In the genomic region with DNA sequence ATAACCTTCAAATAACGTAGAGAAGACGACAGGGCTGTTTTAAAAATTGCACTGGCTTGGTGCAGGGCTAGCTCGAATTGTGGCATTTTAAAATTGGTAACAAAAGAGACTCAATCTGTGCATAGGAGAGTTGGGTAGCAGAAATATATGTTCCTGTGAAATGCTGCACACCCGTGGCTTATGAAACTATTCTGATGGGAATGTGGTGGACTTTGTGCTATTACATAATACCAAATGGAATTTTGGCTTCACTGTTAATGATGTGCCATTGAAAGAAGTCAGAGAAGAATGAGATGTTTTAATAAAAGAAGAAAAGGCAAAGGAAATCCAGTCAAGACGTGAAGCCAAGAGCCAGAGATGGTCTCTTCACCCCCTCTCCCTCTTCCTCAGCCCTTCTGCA, we compare ENCODE assay signal across 30 mouse cellular contexts. TPM values are rescaled to one million over a fixed set of nuclear protein-coding genes. Genes with fewer than 3 reads are reported as not detected.
DNase-seq lines count a peak whose midpoint lies in the region; ATAC-seq and TF ChIP-seq lines count a peak whose summit lies in the region.
"Had no signal": no experiment of that assay in that cellular context is flagged by ENCODE, and none has a peak within 500 bp of the region (broad histone marks: within the 10 kb centered on the region; RNA-seq: fewer than 3 reads in every experiment).

No protein-coding gene starts in this region.

- WGBS in kidney, postnatal 0 days, result 84% methylated on average over 5 of the region's 5 CpGs
- 39% methylated on average over 5 of the region's 5 CpGs for WGBS in lung, embryonic 15.5 days

- no peak overlapping the region for H3K4me2 ChIP-seq in kidney, postnatal 0 days (ENCODE audit: low read length)
- H3K4me2 ChIP-seq in lung, embryonic 15.5 days, result no peak overlapping the region
- H3K4me2 ChIP-seq: forebrain, embryonic 15.5 days; heart, embryonic 13.5 days; hindbrain, embryonic 15.5 days; liver, embryonic 13.5 days; stomach, embryonic 15.5 days had no signal

- H3K4me3 ChIP-seq in kidney, postnatal 0 days (replicated peaks; ENCODE audit: low read depth, low read length), result no peak overlapping the region
- no peak overlapping the region for H3K4me3 ChIP-seq in lung, embryonic 15.5 days
- H3K4me3 ChIP-seq: forebrain, embryonic 15.5 days; heart, embryonic 13.5 days; hindbrain, embryonic 10.5 days; hindbrain, embryonic 15.5 days; layer of hippocampus, adult 2 months; left cerebral cortex, adult 2 months; liver, embryonic 13.5 days; stomach, embryonic 15.5 days had no signal

- TF ChIP-seq CTCF in kidney, postnatal 0 days (IDR thresholded peaks at IDR 0.05; ENCODE audit: low read depth), result no peak

- no peaks in the 10 kb centered on the region for H3K9me3 ChIP-seq in kidney, postnatal 0 days (replicated peaks; ENCODE audit: low read length)
- no peaks in the 10 kb centered on the region for H3K9me3 ChIP-seq in lung, embryonic 15.5 days
- H3K9me3 ChIP-seq: forebrain, embryonic 15.5 days; heart, embryonic 13.5 days; hindbrain, embryonic 15.5 days; liver, embryonic 13.5 days; stomach, embryonic 15.5 days had no signal

- ATAC-seq in kidney, postnatal 0 days (replicated peaks; ENCODE audit: low FRiP score, low read depth), result no peak
- peak; percentile 84 for ATAC-seq in lung, embryonic 15.5 days (ENCODE audit: borderline replicate concordance, extremely low read depth, low FRiP score, low TSS enrichment)
- ATAC-seq: activated CD4-positive, CD25-positive, alpha-beta regulatory T cell, adult 4 months; CD4-positive, CD25-positive, alpha-beta regulatory T cell, adult 4 months; forebrain, embryonic 15.5 days; inflammation-experienced regulatory T-cells, adult 6 months had no signal

- H3K4me1 ChIP-seq in kidney, postnatal 0 days (replicated peaks; ENCODE audit: insufficient read depth, low read length), result no peaks in the 10 kb centered on the region
- H3K4me1 ChIP-seq in lung, embryonic 15.5 days, result peaks cover 22% of the 10 kb centered on the region
- H3K4me1 ChIP-seq: forebrain, embryonic 15.5 days; hindbrain, embryonic 10.5 days; hindbrain, embryonic 15.5 days; liver, embryonic 13.5 days; stomach, embryonic 15.5 days had no signal

- DNase-seq in kidney, postnatal 0 days (ENCODE audit: low spot score), result peak; percentile 12
- no peak for DNase-seq in kidney, postnatal 25 days
- no peak for DNase-seq in lung, postnatal 4 days
- DNase-seq in brain, adult 2 months (ENCODE audit: low read depth, low spot score), result peak; percentile 16
- DNase-seq in lung, postnatal 25 days (ENCODE audit: low spot score), result peak; percentile 32
- DNase-seq in urinary bladder, postnatal 14 days (ENCODE audit: low spot score), result no peak
- DNase-seq in T-cell, adult 2 months (ENCODE audit: low spot score), result no peak
- DNase-seq: adrenal gland, adult 2 months; adrenal gland, postnatal 36 days; cerebellum, adult 9-10 months; cerebellum, postnatal 36 days; heart, postnatal 14 days; kidney, adult 11 months; kidney, postnatal 36 days; liver, embryonic 13.5 days; midbrain, embryonic 14.5 days; retina, postnatal 1 day; right cerebral cortex, postnatal 14 days; thymus, postnatal 14 days had no signal

- no peaks in the 10 kb centered on the region for H3K27me3 ChIP-seq in kidney, postnatal 0 days (ENCODE audit: insufficient read depth, low read length)
- no peaks in the 10 kb centered on the region for H3K27me3 ChIP-seq in lung, embryonic 15.5 days
- H3K27me3 ChIP-seq: forebrain, embryonic 15.5 days; heart, embryonic 13.5 days; hindbrain, embryonic 15.5 days; liver, embryonic 13.5 days; stomach, embryonic 15.5 days had no signal

- no peak overlapping the region for H3K9ac ChIP-seq in kidney, postnatal 0 days (ENCODE audit: low read depth, low read length)
- no peak overlapping the region for H3K9ac ChIP-seq in lung, embryonic 15.5 days
- H3K9ac ChIP-seq: forebrain, embryonic 15.5 days; heart, embryonic 13.5 days; hindbrain, embryonic 15.5 days; liver, embryonic 13.5 days; stomach, embryonic 15.5 days had no signal

- no peak overlapping the region for H3K27ac ChIP-seq in kidney, postnatal 0 days
- H3K27ac ChIP-seq in lung, embryonic 15.5 days, result peak overlapping the region; percentile 85
- H3K27ac ChIP-seq: forebrain, embryonic 15.5 days; heart, embryonic 13.5 days; hindbrain, embryonic 10.5 days; hindbrain, embryonic 15.5 days; layer of hippocampus, adult 2 months; left cerebral cortex, adult 2 months; liver, embryonic 13.5 days; stomach, embryonic 15.5 days had no signal

- H3K36me3 ChIP-seq in kidney, postnatal 0 days (ENCODE audit: insufficient read depth, low read length), result no peaks in the 10 kb centered on the region
- H3K36me3 ChIP-seq in lung, embryonic 15.5 days, result no peaks in the 10 kb centered on the region
- H3K36me3 ChIP-seq: forebrain, embryonic 15.5 days; heart, embryonic 13.5 days; hindbrain, embryonic 10.5 days; hindbrain, embryonic 15.5 days; liver, embryonic 13.5 days; stomach, embryonic 15.5 days had no signal

RNA-seq across cellular contexts. Expression of gene Zfp507, which starts 18.6 kb away (rescaled TPM):
- 12.2 TPM in 2 replicates for polyA plus RNA-seq in kidney, postnatal 0 days (2015; fragmentation: Nextera tagmentation; extraction: Ambion mirVana)
- polyA plus RNA-seq in lung, embryonic 15.5 days (2015; fragmentation: Nextera tagmentation; extraction: Ambion mirVana), result 20.4 and 20.7 TPM in 2 replicates

Comparison
In these comparisons a context has a peak if more than half of its experiments do, and no peak if none do; other contexts are left out.
1. DNase-seq: peak in kidney, postnatal 0 days (single experiment), brain, adult 2 months (single experiment) and lung, postnatal 25 days (single experiment); none in kidney, postnatal 25 days (0 of 2), lung, postnatal 4 days (0 of 2), urinary bladder, postnatal 14 days (single experiment) and T-cell, adult 2 months (single experiment).